Mouse (Mus musculus): ENCODE measurements around the gene Usp13.

DNA sequence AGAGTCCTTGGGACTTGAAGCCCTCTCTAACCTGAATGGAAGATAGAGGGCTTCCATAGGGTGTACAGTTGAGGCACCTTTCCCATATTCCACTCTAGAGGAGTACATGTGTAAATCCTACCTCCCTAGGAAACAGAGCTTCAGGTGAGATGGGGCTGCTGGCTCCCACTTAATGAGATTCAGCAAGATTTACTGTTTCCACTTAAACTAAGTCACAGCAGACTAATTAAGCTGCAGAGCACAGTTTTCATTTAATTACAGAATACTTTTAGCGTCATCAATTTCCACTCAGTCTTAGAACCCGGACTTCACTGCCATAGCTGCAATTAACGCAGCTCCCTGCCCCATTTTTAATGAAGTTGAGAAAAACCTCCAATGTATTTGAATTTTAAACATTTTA lies 144.1 kb downstream of the Usp13 start:
- TF ChIP-seq CTCF (IDR thresholded peaks at IDR 0.05; ENCODE audit: extremely low read depth, insufficient read depth, low read length): no peak
- TF ChIP-seq POLR2A (IDR thresholded peaks at IDR 0.05; ENCODE audit: extremely low read depth, insufficient read depth, low read length): no peak
